Comparison of ENCODE assay signal across 19 mouse cellular contexts in the genomic region with DNA sequence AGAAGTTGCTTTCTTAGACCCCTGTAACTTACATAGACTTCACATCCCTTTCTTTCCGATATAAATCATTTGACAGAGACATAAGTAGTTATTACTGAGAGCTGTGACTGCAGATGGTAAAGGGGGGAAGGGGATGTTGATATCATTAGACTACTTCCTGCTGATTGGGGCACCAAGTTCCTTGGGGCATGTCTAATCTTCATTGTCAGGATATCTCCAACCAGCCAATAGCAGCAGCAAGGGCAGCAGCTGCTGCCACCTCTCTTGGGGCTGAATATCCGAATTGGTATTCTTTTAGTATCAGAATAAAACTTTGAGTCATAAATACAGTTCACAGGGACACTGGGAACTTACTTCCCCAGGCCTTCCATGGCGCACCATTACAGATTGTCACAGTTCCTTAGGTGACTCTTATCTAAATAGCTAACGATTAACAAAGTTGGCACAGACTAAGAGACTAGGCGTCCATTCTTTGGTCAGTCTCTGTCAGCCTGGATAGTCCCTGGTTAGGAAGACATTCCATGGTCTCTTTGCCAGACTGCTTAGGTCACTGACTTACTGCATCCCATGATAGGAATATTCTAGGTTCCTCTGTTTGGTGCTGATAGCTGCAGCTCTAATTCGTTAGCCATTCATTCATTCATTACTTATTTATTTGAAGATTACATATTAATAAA.
DNase-seq lines count a peak whose midpoint lies in the region; ATAC-seq and TF ChIP-seq lines count a peak whose summit lies in the region.
"Had no signal": no experiment of that assay in that cellular context is flagged by ENCODE, and none has a peak within 500 bp of the region (broad histone marks: within the 10 kb centered on the region; RNA-seq: fewer than 3 reads in every experiment).

No protein-coding gene starts in this region.

- WGBS in liver, postnatal 0 days (ENCODE audit: insufficient replicate concordance): 47% methylated on average over 6 of the region's 6 CpGs
- WGBS in liver, embryonic 12.5 days (ENCODE audit: insufficient replicate concordance): 51% methylated on average over 6 of the region's 6 CpGs
- WGBS in midbrain, postnatal 0 days: 60% methylated on average over 6 of the region's 6 CpGs
- 86% methylated on average over 6 of the region's 6 CpGs for WGBS in midbrain, embryonic 10.5 days

- H3K9ac ChIP-seq in liver, postnatal 0 days (replicated peaks): no peak overlapping the region
- no peak overlapping the region for H3K9ac ChIP-seq in liver, embryonic 12.5 days
- no peak overlapping the region for H3K9ac ChIP-seq in midbrain, postnatal 0 days (replicated peaks; ENCODE audit: low read length, poor library complexity, severe bottlenecking)
- H3K9ac ChIP-seq: hindbrain, embryonic 13.5 days; neural tube, embryonic 15.5 days had no signal

- H3K27ac ChIP-seq in liver, postnatal 0 days (ENCODE audit: low read depth): 0 out of 2 replicates have a peak overlapping the region, but pooled peaks have one; percentile 7
- no peak overlapping the region for H3K27ac ChIP-seq in liver, embryonic 12.5 days
- no peak overlapping the region for H3K27ac ChIP-seq in midbrain, postnatal 0 days (ENCODE audit: low read depth, low read length)
- H3K27ac ChIP-seq in midbrain, embryonic 10.5 days (replicated peaks): no peak overlapping the region
- H3K27ac ChIP-seq: forebrain, embryonic 10.5 days; hindbrain, embryonic 13.5 days; layer of hippocampus, adult 2 months; neural tube, embryonic 15.5 days had no signal

- peaks cover 8% of the 10 kb centered on the region; the same call in 1 of the 2 replicates for H3K4me1 ChIP-seq in liver, postnatal 0 days (ENCODE audit: insufficient read depth)
- H3K4me1 ChIP-seq in liver, embryonic 12.5 days: peaks cover 9% of the 10 kb centered on the region
- no peaks in the 10 kb centered on the region for H3K4me1 ChIP-seq in midbrain, postnatal 0 days (ENCODE audit: insufficient read depth, low read length)
- H3K4me1 ChIP-seq in midbrain, embryonic 10.5 days: no peaks in the 10 kb centered on the region
- H3K4me1 ChIP-seq: hindbrain, embryonic 13.5 days; neural tube, embryonic 15.5 days had no signal

- no peak for TF ChIP-seq EP300 in liver, postnatal 0 days (IDR thresholded peaks at IDR 0.05; ENCODE audit: low read depth)

- H3K4me2 ChIP-seq in liver, postnatal 0 days (ENCODE audit: low read depth, low read length): no peak overlapping the region
- H3K4me2 ChIP-seq in liver, embryonic 12.5 days: no peak overlapping the region
- no peak overlapping the region for H3K4me2 ChIP-seq in midbrain, postnatal 0 days (ENCODE audit: low read depth, low read length, poor library complexity, severe bottlenecking)
- H3K4me2 ChIP-seq: heart, embryonic 11.5 days; hindbrain, embryonic 13.5 days; midbrain, embryonic 11.5 days; neural tube, embryonic 15.5 days had no signal

- no peaks in the 10 kb centered on the region for H3K27me3 ChIP-seq in liver, postnatal 0 days (ENCODE audit: insufficient read depth, low read length)
- no peaks in the 10 kb centered on the region for H3K27me3 ChIP-seq in liver, embryonic 12.5 days (replicated peaks)
- H3K27me3 ChIP-seq in midbrain, postnatal 0 days (ENCODE audit: insufficient read depth, low read length): no peaks in the 10 kb centered on the region
- H3K27me3 ChIP-seq in midbrain, embryonic 10.5 days (ENCODE audit: low read depth, poor library complexity, severe bottlenecking): no peaks in the 10 kb centered on the region
- H3K27me3 ChIP-seq: CH12.LX; hindbrain, embryonic 13.5 days; neural tube, embryonic 15.5 days had no signal

- no peaks in the 10 kb centered on the region for H3K9me3 ChIP-seq in liver, postnatal 0 days (ENCODE audit: low read length)
- H3K9me3 ChIP-seq in liver, embryonic 12.5 days (replicated peaks): no peaks in the 10 kb centered on the region
- H3K9me3 ChIP-seq in midbrain, postnatal 0 days (ENCODE audit: low read length): no peaks in the 10 kb centered on the region
- H3K9me3 ChIP-seq in midbrain, embryonic 10.5 days (replicated peaks): no peaks in the 10 kb centered on the region
- H3K9me3 ChIP-seq: forebrain, embryonic 10.5 days; hindbrain, embryonic 13.5 days; neural tube, embryonic 15.5 days had no signal

- no peak overlapping the region for H3K4me3 ChIP-seq in liver, postnatal 0 days (ENCODE audit: low read depth, low read length)
- no peak overlapping the region for H3K4me3 ChIP-seq in liver, embryonic 12.5 days
- H3K4me3 ChIP-seq in midbrain, postnatal 0 days (ENCODE audit: low read depth, low read length): no peak overlapping the region
- no peak overlapping the region for H3K4me3 ChIP-seq in midbrain, embryonic 10.5 days
- H3K4me3 ChIP-seq: forebrain, embryonic 10.5 days; hindbrain, embryonic 13.5 days; layer of hippocampus, adult 2 months; neural tube, embryonic 15.5 days had no signal

- no peak for TF ChIP-seq CTCF in liver, postnatal 0 days (IDR thresholded peaks at IDR 0.05; ENCODE audit: low read depth)
- no peak for TF ChIP-seq CTCF in midbrain, postnatal 0 days (IDR thresholded peaks at IDR 0.05)

- peak; percentile 58 for ATAC-seq in liver, postnatal 0 days
- no peak for ATAC-seq in liver, embryonic 12.5 days
- ATAC-seq in midbrain, postnatal 0 days (ENCODE audit: low FRiP score): no peak
- ATAC-seq in megakaryocyte, adult 5-6 weeks (ENCODE audit: poor library complexity, severe bottlenecking): no peak

- H3K36me3 ChIP-seq in liver, postnatal 0 days (replicated peaks; ENCODE audit: insufficient read depth, low read length): peaks cover 17% of the 10 kb centered on the region
- peaks cover 4% of the 10 kb centered on the region; the same call in 1 of the 2 replicates for H3K36me3 ChIP-seq in liver, embryonic 12.5 days
- H3K36me3 ChIP-seq in midbrain, postnatal 0 days (ENCODE audit: insufficient read depth, low read length): no peaks in the 10 kb centered on the region
- peaks cover 25% of the 10 kb centered on the region for H3K36me3 ChIP-seq in midbrain, embryonic 10.5 days

- DNase-seq in kidney, adult 11 months: peak; percentile 6
- no peak for DNase-seq in kidney, postnatal 14 days
- DNase-seq in liver, postnatal 0 days: no peak
- peak; percentile 36 for DNase-seq in midbrain, postnatal 0 days (ENCODE audit: low spot score)
- no peak for DNase-seq in midbrain, embryonic 10.5 days (ENCODE audit: low spot score)
- DNase-seq: cerebellum, adult 2 months; heart, postnatal 10 days; lung, postnatal 4 days; right cerebral cortex, postnatal 25 days; thymus, postnatal 4 days had no signal

Comparison
In these comparisons a context has a peak if more than half of its experiments do, and no peak if none do; other contexts are left out.
1. DNase-seq: peak in kidney, adult 11 months (single experiment) and midbrain, postnatal 0 days (single experiment); none in kidney, postnatal 14 days (single experiment), liver, postnatal 0 days (single experiment) and midbrain, embryonic 10.5 days (single experiment).